Mouse (Mus musculus) neural tube, embryonic 14.5 days (tissue): ENCODE data around the gene Sap18b. TPM values are rescaled to one million over a fixed set of nuclear protein-coding genes. Genes with fewer than 3 reads are reported as not detected.

Experiments used
- ATAC-seq: fragments of 200-750 bp; cut with Nextera tagmentation; 2 replicates; pipeline ENCODE4 v1.8.0; 2017; ENCODE audit warnings: low read depth, mild to moderate bottlenecking, moderate TSS enrichment, moderate library complexity
- H3K27ac ChIP-seq: fragments of 300-500 bp; sonication (generic); 2 replicates; pipeline ENCODE4 v1.5.1; 2014; ENCODE audit warnings: low read depth, mild to moderate bottlenecking, control low read depth, low read length, moderate library complexity, mixed read lengths
- H3K27me3 ChIP-seq: fragments of 300-500 bp; sonication (generic); 2 replicates; pipeline ENCODE4 v1.6.1; 2014; ENCODE audit warnings: low read length; ENCODE audit not compliant: control insufficient read depth, insufficient read depth
- H3K36me3 ChIP-seq: fragments of 300-500 bp; sonication (generic); 2 replicates; pipeline ENCODE4 v1.6.1; 2014; ENCODE audit warnings: low read length, mixed read lengths; ENCODE audit not compliant: control insufficient read depth, insufficient read depth
- H3K4me1 ChIP-seq: fragments of 300-500 bp; sonication (generic); 2 replicates; pipeline ENCODE4 v1.6.1; 2014; ENCODE audit warnings: low read length; ENCODE audit not compliant: control insufficient read depth, insufficient read depth
- H3K4me2 ChIP-seq: fragments of 300-500 bp; sonication (generic); 2 replicates; pipeline ENCODE4 v1.6.1; 2014; ENCODE audit warnings: mild to moderate bottlenecking, low read depth, low read length, control low read depth
- H3K4me3 ChIP-seq: fragments of 300-500 bp; sonication (generic); 2 replicates; pipeline ENCODE4 v1.5.1; 2014; ENCODE audit warnings: low read depth, low read length, control low read depth, mixed read lengths
- H3K9ac ChIP-seq: fragments of 300-500 bp; sonication (generic); replicated peaks from 2 replicates; pipeline ENCODE4 v1.6.1; 2014; ENCODE audit warnings: low read depth, mild to moderate bottlenecking, control low read depth, low read length, mixed read lengths
- H3K9me3 ChIP-seq: fragments of 300-500 bp; sonication (generic); 2 replicates; pipeline ENCODE4 v1.6.1; 2016; ENCODE audit warnings: low read length; ENCODE audit not compliant: control insufficient read depth
- WGBS: fragments of 180-500 bp; shearing (Covaris S2); extraction: QIAGEN DNeasy Blood & Tissue Kit; methylation state at CpG from one replicate; pipeline ENCODE4 v1.1.7; 2014; 5-methylcytosine and 5-hydroxymethylcytosine counted together
- polyA plus RNA-seq: library from polyadenylated mRNA; unstranded; fragments of >200 nt; fragmentation: Nextera tagmentation; extraction: Ambion mirVana; gene quantifications from 2 replicates; pipeline ENCODE4 v1.2.1, GENCODE M21; 2014

Sap18b gene
- polyA plus RNA-seq, 1 experiment from 2014 or later = 244 TPM

DNA sequence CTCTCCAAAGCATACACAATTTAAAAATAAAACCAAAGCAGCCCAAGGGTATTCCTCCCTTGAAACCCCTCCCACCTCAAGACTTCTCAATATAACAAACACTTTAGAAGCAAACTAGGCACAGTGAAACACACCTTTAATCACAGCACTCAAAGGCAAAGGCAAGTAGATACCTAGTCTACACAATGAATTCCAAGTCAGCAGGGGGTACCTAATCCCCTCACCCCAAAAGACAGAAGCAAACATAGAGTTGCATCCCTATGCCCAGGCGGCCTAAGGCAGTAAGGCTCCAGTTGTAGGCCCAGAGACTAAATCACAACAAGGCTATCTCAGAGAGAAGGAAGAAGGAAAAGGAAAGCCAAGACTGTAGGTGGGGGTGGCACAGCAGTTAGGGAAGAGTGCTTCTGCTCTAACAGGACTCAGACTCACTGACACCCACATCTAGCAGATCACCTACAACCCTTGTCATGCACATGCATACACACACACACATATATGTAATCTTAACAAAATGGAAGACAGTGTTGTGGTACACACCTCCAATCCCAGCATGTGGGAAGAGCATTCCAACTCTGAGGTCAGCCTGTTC, 23.6 kb upstream of the Sap18b start:
- no peak overlapping the region for H3K9ac ChIP-seq
- no peak for ATAC-seq
- 100% methylated on average over 1 of the region's 1 CpGs for WGBS
- H3K4me1 ChIP-seq = peaks cover 16% of the 10 kb centered on the region
- no peak overlapping the region for H3K4me3 ChIP-seq
- no peaks in the 10 kb centered on the region for H3K36me3 ChIP-seq
- H3K27ac ChIP-seq = no peak overlapping the region
- H3K9me3 ChIP-seq = no peaks in the 10 kb centered on the region
- H3K27me3 ChIP-seq = no peaks in the 10 kb centered on the region
- H3K4me2 ChIP-seq = no peak overlapping the region

DNA sequence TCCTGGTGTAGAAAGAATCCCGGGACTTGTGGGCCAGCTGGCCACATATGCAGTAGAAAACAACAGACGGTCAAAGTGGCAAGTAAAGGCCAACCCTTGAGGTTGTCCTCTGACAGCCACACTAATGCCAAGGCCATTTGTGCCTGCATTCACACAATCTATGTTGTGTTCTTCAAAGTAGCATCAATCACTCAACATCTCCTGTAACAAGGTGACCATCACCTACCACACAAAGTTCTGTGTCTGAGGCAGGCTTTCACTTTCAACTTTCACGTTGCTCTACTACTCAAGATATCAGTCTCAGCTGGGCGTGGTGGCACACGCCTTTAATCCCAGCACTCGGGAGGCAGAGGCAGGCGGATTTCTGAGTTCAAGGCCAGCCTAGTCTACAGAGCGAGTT, 22.9 kb upstream of the Sap18b start:
- H3K4me2 ChIP-seq = no peak overlapping the region
- 94% methylated on average over 8 of the region's 8 CpGs for WGBS
- H3K9me3 ChIP-seq = no peaks in the 10 kb centered on the region
- no peak overlapping the region for H3K27ac ChIP-seq
- no peak overlapping the region for H3K4me3 ChIP-seq
- peaks cover 16% of the 10 kb centered on the region for H3K4me1 ChIP-seq
- no peaks in the 10 kb centered on the region for H3K36me3 ChIP-seq
- no peak overlapping the region for H3K9ac ChIP-seq
- no peak for ATAC-seq
- no peaks in the 10 kb centered on the region for H3K27me3 ChIP-seq

DNA sequence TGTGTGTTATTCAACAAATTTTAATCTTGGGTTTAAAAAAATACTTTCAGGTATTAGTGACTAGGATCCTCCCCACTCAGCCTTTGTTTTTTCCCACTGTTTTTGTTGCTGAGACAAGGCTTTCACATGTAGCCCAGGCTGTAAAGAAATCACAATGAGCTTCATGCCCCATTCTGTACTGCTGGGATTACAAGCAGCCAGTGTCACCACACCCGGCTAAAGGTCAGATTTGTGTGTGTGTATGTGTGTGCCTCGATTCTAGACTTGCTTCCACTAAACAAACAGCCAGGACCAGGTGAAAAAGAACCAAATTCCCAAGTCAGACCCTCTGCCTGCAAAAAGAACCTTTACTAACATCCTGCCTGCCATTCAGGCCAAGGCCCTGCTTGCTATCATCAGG, 19.7 kb upstream of the Sap18b start:
- no peaks in the 10 kb centered on the region for H3K36me3 ChIP-seq
- no peaks in the 10 kb centered on the region for H3K27me3 ChIP-seq
- no peaks in the 10 kb centered on the region for H3K9me3 ChIP-seq
- no peak overlapping the region for H3K9ac ChIP-seq
- peak overlapping the region; percentile 90 for H3K4me2 ChIP-seq
- peak overlapping the region; percentile 97; the same call in 1 of the 2 replicates for H3K4me3 ChIP-seq
- peaks cover 16% of the 10 kb centered on the region for H3K4me1 ChIP-seq
- 65% methylated on average over 2 of the region's 2 CpGs for WGBS
- ATAC-seq = no peak
- H3K27ac ChIP-seq = no peak overlapping the region

DNA sequence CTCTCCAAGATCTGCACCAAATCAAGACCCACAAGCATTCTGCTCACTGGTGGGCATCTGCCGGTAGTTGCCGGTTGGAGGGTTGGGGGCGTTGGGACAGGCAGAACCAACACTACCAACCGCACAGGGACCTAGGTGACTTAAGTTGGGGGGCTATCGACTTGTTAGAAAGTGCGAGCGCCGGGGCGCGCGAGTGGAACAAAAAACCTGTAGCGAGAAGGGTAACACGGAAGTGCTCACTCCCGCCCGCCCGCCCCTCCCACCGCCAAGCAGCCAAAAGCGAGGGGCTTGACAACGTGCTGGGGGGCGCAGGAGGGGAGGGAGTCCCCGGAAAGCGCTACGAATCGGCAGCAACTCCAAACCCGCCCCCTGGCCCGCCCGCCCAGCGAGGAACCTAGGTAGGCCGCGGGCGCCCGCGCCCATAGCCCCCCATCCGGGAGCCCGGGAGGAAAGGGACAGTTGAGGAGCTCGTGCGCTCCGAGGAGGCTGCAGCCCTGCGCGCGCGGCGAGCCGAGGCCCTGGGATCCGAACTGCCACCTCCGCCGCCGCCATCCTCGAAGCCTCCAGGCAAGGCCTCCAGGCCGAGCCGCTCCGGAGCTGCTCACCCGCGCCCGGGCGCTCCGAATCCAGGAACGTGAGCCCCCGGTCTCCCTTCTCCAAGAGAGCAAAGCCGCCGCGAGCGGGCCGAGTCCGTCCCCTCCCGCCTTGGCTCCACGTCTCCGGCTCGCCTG, 18.5 kb upstream of the Sap18b start:
- Histone ChIP-seq H3K9me3 (no peaks in the 10 kb centered on the region), H3K4me1 (peaks cover 16% of the 10 kb centered on the region), H3K27me3 (no peaks in the 10 kb centered on the region), H3K27ac (peak overlapping the region; percentile 88), H3K4me2 (peak overlapping the region; percentile 90), H3K36me3 (no peaks in the 10 kb centered on the region), H3K4me3 (peak overlapping the region; percentile 97), H3K9ac (peak overlapping the region; percentile 92)
- 0% methylated on average over 35 of the region's 69 CpGs for WGBS
- ATAC-seq = peak; percentile 1; the same call in 1 of the 2 replicates

DNA sequence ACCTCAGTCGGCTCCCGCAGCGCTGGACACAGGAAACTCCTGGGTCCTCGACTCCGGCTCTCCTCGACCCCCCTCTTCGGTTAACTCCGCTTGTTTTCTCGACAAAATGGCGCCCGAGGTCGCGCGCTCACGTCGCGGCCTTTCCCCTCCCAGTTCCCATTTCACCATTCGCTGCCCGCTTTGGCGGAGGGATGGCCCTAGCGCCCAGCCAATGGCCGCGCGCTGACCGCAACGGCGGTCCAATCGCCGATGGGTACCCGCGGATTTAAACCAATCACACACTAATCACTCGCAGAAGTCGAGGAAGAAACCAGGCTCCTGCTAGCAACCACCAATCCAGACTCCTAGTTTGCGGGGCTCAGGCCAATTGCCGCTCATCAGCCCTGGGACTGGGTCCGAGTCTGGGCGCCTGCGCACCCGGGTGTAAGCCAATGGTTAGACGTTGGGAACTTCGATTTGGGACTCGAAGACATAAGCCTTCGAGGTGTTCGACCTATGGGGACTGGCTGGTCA, 17.8 kb upstream of the Sap18b start, which contains the start of gene Cnot1:
Cnot1 (minus strand) TSS at position 134 of the 513 bp plus-strand sequence.
- Histone ChIP-seq H3K27me3 (no peaks in the 10 kb centered on the region), H3K4me1 (peaks cover 16% of the 10 kb centered on the region), H3K9me3 (no peaks in the 10 kb centered on the region), H3K27ac (peak within 1 kb of the TSS; percentile 95), H3K4me3 (peak within 1 kb of the TSS; percentile 97), H3K9ac (peak within 1 kb of the TSS; percentile 92), H3K4me2 (peak within 1 kb of the TSS; percentile 90), H3K36me3 (no peaks in the 10 kb centered on the region)
- under 1% methylated on average over 44 of the region's 44 CpGs for WGBS
- peak; percentile 97 for ATAC-seq

DNA sequence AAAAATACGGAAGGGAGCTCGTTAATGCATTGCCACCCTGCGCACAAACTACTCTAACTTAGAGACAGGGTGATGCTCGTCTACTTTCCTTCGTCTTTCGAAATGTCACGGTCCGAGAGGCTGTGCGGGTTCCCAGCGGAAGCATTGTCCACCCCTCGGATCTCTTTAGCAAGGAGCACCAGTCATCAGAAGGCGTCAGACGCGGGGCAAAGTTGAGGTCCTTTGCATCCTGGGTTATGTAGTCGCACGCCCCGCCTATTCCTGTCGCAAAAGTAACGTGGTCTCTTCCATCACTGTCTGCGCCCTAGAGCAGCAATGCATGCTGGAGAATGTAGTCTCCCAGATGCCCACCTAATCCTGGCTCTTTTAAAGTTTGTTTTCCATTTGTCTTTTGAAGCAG, 17.3 kb upstream of the Sap18b start:
- Histone ChIP-seq H3K36me3 (no peaks in the 10 kb centered on the region), H3K9me3 (no peaks in the 10 kb centered on the region)
- 0% methylated on average over 20 of the region's 20 CpGs for WGBS

DNA sequence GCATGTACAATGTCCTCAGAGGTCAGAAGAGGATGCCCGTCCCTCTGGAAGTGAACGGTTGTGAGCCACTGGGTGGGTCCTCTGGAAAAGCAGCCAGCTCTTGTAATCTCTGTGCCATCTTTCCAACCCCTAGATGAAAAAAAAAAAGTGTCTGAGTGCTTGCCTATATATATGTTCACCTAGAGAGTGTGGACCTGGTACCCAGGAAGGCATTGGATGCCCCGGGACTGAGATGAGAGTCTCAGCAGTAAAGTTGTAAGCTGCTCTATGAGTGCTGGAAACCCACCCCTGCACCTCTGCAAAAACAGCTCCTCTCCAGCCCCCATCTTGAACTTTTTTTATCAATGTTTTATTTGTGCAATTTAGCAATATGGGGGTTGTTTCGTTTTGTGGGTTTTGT, 16.5 kb upstream of the Sap18b start:
- Histone ChIP-seq H3K36me3 (no peaks in the 10 kb centered on the region), H3K4me3 (no peak overlapping the region), H3K4me2 (no peak overlapping the region), H3K4me1 (peaks cover 16% of the 10 kb centered on the region), H3K27me3 (no peaks in the 10 kb centered on the region), H3K9ac (no peak overlapping the region), H3K9me3 (no peaks in the 10 kb centered on the region), H3K27ac (no peak overlapping the region)
- no peak for ATAC-seq
- 87% methylated on average over 4 of the region's 4 CpGs for WGBS

More for the DNA sequence above, 17.3 kb upstream of the Sap18b start:
- Histone ChIP-seq H3K9ac (peak overlapping the region; percentile 53), H3K4me2 (peak overlapping the region; percentile 52), H3K4me3 (peak overlapping the region; percentile 97), H3K4me1 (peaks cover 16% of the 10 kb centered on the region), H3K27me3 (no peaks in the 10 kb centered on the region), H3K27ac (peak overlapping the region; percentile 95)
- peak; percentile 96 for ATAC-seq

DNA sequence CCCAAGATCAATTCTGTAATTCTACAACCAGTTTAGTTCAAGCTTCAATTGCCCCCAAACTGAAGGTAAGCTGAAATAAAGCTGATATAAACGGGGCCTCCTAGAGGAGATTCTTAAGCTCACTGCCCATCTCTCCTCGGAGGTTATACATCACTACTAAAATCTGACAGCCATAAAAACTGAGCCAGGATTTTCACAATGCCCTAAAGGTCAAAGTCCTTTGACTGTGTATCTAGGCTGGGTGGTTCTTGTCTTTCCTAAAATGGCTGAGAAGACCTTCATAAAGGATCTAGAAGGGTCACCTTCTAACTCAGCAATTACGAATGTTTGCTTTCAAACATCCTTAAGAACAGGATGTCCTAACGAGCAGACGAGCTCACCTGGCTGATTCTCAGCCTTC, 16.0 kb upstream of the Sap18b start:
- Histone ChIP-seq H3K36me3 (no peaks in the 10 kb centered on the region), H3K27ac (no peak overlapping the region), H3K4me2 (no peak overlapping the region), H3K27me3 (no peaks in the 10 kb centered on the region), H3K9me3 (no peaks in the 10 kb centered on the region), H3K4me1 (peaks cover 16% of the 10 kb centered on the region), H3K4me3 (no peak overlapping the region), H3K9ac (no peak overlapping the region)
- no peak for ATAC-seq
- 88% methylated on average over 5 of the region's 5 CpGs for WGBS

DNA sequence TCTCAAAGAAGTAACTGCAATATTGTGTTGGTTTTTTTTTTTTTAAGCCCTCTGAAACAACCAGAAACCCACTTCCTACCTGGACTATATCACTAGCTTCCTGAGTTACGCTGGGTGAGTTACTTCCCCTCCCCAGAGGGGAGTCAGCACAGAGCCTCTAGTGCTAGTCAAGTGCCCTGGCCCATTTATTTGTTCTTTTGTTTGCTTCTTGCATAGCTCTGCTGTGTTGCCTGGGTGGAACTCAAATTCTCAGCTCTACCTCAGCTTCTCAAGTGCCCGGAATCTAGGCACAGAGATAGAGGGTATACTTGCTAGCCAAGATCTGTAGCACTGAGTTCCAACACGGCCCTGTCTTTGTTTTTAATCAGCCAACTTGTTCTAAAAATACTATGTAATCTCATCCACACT, 15.0 kb upstream of the Sap18b start:
- WGBS = 54% methylated on average over 3 of the region's 3 CpGs
- H3K9ac ChIP-seq = no peak overlapping the region
- no peak overlapping the region for H3K4me3 ChIP-seq
- H3K4me2 ChIP-seq = no peak overlapping the region
- H3K27me3 ChIP-seq = no peaks in the 10 kb centered on the region
- no peak overlapping the region for H3K27ac ChIP-seq
- peaks cover 11% of the 10 kb centered on the region for H3K4me1 ChIP-seq
- H3K9me3 ChIP-seq = no peaks in the 10 kb centered on the region
- no peaks in the 10 kb centered on the region for H3K36me3 ChIP-seq
- ATAC-seq = no peak
